Mouse (Mus musculus): ENCODE results near the gene Zbtb40. TPM values are rescaled to one million over a fixed set of nuclear protein-coding genes. Genes with fewer than 3 reads are reported as not detected.
A peak's percentile ranks its signal among the peaks of the same experiment; 100 is the strongest.

The Zbtb40 gene
- polyA plus RNA-seq, 1 experiment from 2014 or later = 4.4 TPM

DNA sequence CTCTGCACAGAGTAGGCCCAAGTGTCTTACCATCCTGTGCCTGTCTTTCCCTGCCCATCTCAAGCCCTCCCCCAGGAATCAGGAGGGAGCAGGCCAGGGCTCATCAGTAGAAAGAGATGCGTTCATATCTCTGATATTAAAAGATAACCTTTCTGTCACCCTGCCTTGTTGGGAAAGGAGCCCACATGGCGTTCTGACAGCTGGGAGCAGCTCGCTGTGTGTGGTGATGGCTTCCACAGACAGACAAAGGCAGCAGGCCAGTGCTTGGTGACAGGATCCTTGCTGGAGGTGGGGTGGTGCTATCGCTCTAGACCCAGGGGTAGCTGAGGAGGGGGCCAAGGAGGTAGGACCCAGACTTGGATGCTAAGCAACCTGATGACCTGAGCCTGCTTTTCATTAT lies 86.2 kb downstream of the Zbtb40 start:
- peaks cover 34% of the 10 kb centered on the region for H3K27me3 ChIP-seq (replicated peaks; ENCODE audit: control insufficient read depth, insufficient read depth, low read length)
- no peaks in the 10 kb centered on the region for H3K36me3 ChIP-seq (ENCODE audit: control insufficient read depth, insufficient read depth, low read length)
- peaks cover 31% of the 10 kb centered on the region for H3K4me1 ChIP-seq (replicated peaks; ENCODE audit: control insufficient read depth, insufficient read depth, low read length)
- no peak overlapping the region for H3K9ac ChIP-seq (ENCODE audit: low read length)
- no peak for DNase-seq (ENCODE audit: low spot score)
- no peak overlapping the region for H3K4me2 ChIP-seq (ENCODE audit: low read length)
- H3K27ac ChIP-seq (ENCODE audit: low read depth) = no peak overlapping the region
- no peaks in the 10 kb centered on the region for H3K9me3 ChIP-seq (ENCODE audit: control insufficient read depth, low read length)
- no peak overlapping the region for H3K4me3 ChIP-seq (ENCODE audit: low read depth, low read length)
- 63% methylated on average over 4 of the region's 4 CpGs for WGBS
- ATAC-seq (replicated peaks; ENCODE audit: low FRiP score, low TSS enrichment, low read depth) = no peak

DNA sequence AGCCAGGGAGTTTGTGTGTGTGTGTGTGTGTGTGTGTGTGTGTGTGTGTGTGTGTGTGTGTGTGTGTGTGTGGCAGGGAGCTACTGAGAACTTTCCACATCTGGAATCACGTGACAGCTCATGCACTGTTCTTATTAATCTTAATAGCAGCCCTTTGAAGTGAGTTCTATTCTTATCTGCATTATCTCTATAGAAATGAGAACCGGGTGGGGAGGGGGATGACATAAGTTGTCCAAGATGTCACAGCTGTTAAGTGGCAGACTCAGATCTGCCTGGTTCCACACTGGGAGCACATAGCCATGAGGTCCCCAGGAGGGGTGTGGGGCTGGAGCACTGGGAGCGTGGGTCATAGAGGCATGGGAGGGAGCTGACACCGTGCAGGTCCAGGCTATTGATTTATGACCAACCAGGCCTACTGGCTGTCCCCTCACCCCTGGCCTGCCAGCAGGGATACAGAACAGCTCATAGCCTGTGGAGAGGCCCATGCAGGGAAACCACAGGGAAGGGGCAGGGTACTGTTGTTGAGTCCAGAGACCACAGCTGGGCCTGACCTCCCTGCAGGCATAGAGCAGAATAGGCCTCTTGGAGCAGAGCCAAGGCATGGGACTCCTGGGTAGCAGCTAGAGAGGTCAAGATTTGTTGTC lies 86.8 kb downstream of the Zbtb40 start:
- Histone ChIP-seq H3K27me3 (replicated peaks; ENCODE audit: control insufficient read depth, insufficient read depth, low read length) (peaks cover 34% of the 10 kb centered on the region), H3K4me3 (ENCODE audit: low read depth, low read length) (no peak overlapping the region), H3K9me3 (ENCODE audit: control insufficient read depth, low read length) (no peaks in the 10 kb centered on the region), H3K4me1 (replicated peaks; ENCODE audit: control insufficient read depth, insufficient read depth, low read length) (peaks cover 31% of the 10 kb centered on the region), H3K4me2 (ENCODE audit: low read length) (no peak overlapping the region), H3K9ac (ENCODE audit: low read length) (no peak overlapping the region), H3K36me3 (ENCODE audit: control insufficient read depth, insufficient read depth, low read length) (no peaks in the 10 kb centered on the region), H3K27ac (ENCODE audit: low read depth) (no peak overlapping the region)
- no peak for DNase-seq (ENCODE audit: low spot score)
- no peak for ATAC-seq (replicated peaks; ENCODE audit: low FRiP score, low TSS enrichment, low read depth)
- 17% methylated on average over 4 of the region's 4 CpGs for WGBS

DNA sequence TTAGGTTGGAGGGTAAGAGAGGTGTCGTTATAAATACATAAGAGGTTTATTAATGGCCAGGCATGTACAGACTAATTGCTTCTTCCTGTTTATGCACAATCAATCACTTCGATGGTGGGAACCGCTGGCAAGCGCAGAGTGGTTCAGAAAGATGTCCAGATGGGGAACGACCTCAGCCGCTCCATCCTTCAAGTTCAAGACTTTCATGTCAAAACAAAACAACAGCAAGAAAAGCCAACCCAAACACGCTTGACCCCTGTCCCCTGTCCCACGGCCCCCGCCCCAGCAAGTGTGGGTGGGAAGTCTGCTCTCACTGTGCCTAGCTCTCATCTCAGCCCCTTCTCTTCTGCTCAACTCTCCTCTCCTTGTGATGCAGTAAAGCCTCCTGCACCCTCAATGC lies 88.0 kb downstream of the Zbtb40 start:
- Histone ChIP-seq H3K4me1 (replicated peaks; ENCODE audit: control insufficient read depth, insufficient read depth, low read length) (peaks cover 29% of the 10 kb centered on the region), H3K36me3 (ENCODE audit: control insufficient read depth, insufficient read depth, low read length) (no peaks in the 10 kb centered on the region), H3K4me2 (ENCODE audit: low read length) (no peak overlapping the region), H3K27ac (ENCODE audit: low read depth) (no peak overlapping the region), H3K27me3 (replicated peaks; ENCODE audit: control insufficient read depth, insufficient read depth, low read length) (peaks cover 42% of the 10 kb centered on the region), H3K9ac (ENCODE audit: low read length) (no peak overlapping the region), H3K9me3 (ENCODE audit: control insufficient read depth, low read length) (no peaks in the 10 kb centered on the region), H3K4me3 (ENCODE audit: low read depth, low read length) (no peak overlapping the region)
- no peak for DNase-seq (ENCODE audit: low spot score)
- 37% methylated on average over 9 of the region's 9 CpGs for WGBS
- no peak for ATAC-seq (replicated peaks; ENCODE audit: low FRiP score, low TSS enrichment, low read depth)

DNA sequence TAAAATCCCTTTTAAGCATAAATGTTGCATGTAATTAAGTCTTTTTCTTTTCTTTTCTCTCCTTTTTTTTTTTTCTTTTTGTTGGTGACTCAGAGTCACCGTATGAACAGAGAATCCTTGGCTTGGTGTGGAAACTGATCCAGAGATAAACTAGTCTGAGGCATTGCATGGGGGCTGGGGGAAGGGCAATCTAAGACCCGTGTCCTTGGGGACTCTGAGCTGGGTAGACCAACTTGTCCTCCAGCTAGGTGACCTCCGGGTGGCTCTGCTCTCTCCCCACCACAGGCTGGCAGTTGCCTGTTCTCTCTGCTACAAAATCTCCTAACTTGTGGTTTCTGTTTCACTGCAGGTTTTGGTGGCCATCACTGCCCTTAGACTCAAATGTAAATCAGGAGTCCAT lies 88.5 kb downstream of the Zbtb40 start:
- no peak for DNase-seq (ENCODE audit: low spot score)
- Histone ChIP-seq H3K9me3 (ENCODE audit: control insufficient read depth, low read length) (no peaks in the 10 kb centered on the region), H3K4me1 (replicated peaks; ENCODE audit: control insufficient read depth, insufficient read depth, low read length) (peaks cover 29% of the 10 kb centered on the region), H3K4me2 (ENCODE audit: low read length) (no peak overlapping the region), H3K36me3 (ENCODE audit: control insufficient read depth, insufficient read depth, low read length) (no peaks in the 10 kb centered on the region), H3K27ac (ENCODE audit: low read depth) (no peak overlapping the region), H3K27me3 (replicated peaks; ENCODE audit: control insufficient read depth, insufficient read depth, low read length) (peaks cover 48% of the 10 kb centered on the region), H3K4me3 (ENCODE audit: low read depth, low read length) (no peak overlapping the region), H3K9ac (ENCODE audit: low read length) (no peak overlapping the region)
- no peak for ATAC-seq (replicated peaks; ENCODE audit: low FRiP score, low TSS enrichment, low read depth)
- 34% methylated on average over 3 of the region's 3 CpGs for WGBS

DNA sequence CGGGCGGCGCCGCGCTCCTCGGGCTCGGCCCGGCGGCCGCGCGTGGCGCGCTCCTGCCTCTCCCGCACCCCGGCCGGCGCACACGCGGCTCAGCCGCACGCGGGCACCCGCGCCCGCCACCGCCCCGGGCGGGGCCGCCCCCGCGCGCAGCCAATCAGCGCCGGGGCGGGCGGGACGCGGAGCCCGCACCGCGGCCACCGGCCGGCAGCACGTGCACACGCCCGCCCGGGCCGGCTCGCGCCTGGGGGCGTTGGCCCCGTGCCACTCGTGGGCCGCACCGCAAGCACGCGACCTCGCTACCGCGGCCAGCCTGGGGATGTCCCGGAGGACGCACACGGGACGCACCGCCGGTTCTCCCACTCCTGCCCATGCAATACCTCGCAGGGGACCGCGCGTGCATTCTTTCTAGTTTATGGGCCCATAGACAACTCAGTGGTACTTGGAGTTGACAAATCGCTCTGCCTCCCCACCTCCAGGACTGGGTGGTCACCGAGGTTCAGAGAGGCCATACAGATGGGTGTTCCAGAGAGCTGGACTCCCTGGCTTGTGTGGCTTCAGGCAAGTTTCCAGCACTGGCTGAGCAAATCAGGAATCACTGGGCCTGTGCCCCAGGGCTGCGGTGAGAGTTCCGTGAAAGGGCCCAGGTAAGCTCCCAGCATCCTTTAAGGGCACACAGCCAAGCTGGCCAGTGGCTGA lies 91.7 kb downstream of the Zbtb40 start, which contains the start of gene Epha8:
Epha8 (minus strand) TSS at position 66 of the 696 bp plus-strand sequence.
- 2% methylated on average over 48 of the region's 75 CpGs for WGBS
- no peak within 1 kb of the TSS for H3K27ac ChIP-seq (ENCODE audit: low read depth)
- peaks cover 24% of the 10 kb centered on the region for H3K4me1 ChIP-seq (replicated peaks; ENCODE audit: control insufficient read depth, insufficient read depth, low read length)
- ATAC-seq (replicated peaks; ENCODE audit: low FRiP score, low TSS enrichment, low read depth) = no peak; the same call in 1 of the 2 replicates
- 0 out of 2 replicates have a peak within 1 kb of the TSS, but pooled peaks have one; percentile 10 for H3K9ac ChIP-seq (ENCODE audit: low read length)
- H3K4me3 ChIP-seq (ENCODE audit: low read depth, low read length) = peak within 1 kb of the TSS; percentile 38
- H3K27me3 ChIP-seq (replicated peaks; ENCODE audit: control insufficient read depth, insufficient read depth, low read length) = peaks cover 66% of the 10 kb centered on the region
- no peaks in the 10 kb centered on the region for H3K9me3 ChIP-seq (ENCODE audit: control insufficient read depth, low read length)
- no peak for DNase-seq (ENCODE audit: low spot score)
- H3K4me2 ChIP-seq (ENCODE audit: low read length) = peak within 1 kb of the TSS; percentile 92
- no peaks in the 10 kb centered on the region for H3K36me3 ChIP-seq (ENCODE audit: control insufficient read depth, insufficient read depth, low read length)

DNA sequence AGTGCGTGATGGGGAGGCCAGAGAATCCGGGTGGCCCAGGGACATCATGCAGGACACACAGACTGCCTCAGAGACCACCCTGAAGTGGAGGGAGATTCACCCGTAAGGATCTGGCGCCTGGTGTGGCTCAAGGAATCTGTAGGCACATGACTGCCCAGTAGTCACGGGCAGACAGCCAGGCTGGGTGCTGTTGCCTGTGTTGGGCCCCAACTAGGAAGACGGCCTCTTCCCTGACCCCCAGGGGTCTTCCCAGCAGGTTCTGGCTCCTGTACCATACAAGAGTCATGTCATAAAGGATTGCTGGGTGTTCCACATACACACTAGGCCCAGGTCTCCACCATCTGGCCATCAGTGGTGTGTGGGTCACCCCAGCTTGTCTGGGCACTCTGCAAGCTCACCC lies 94.0 kb downstream of the Zbtb40 start:
- no peak overlapping the region for H3K4me2 ChIP-seq (ENCODE audit: low read length)
- ATAC-seq (replicated peaks; ENCODE audit: low FRiP score, low TSS enrichment, low read depth) (no peak), DNase-seq (ENCODE audit: low spot score) (no peak)
- H3K27ac ChIP-seq (ENCODE audit: low read depth) = no peak overlapping the region
- peaks cover 62% of the 10 kb centered on the region for H3K27me3 ChIP-seq (replicated peaks; ENCODE audit: control insufficient read depth, insufficient read depth, low read length)
- peaks cover 17% of the 10 kb centered on the region; the same call in 1 of the 2 replicates for H3K4me1 ChIP-seq (replicated peaks; ENCODE audit: control insufficient read depth, insufficient read depth, low read length)
- 40% methylated on average over 6 of the region's 6 CpGs for WGBS
- H3K36me3 ChIP-seq (ENCODE audit: control insufficient read depth, insufficient read depth, low read length) = no peaks in the 10 kb centered on the region
- no peak overlapping the region for H3K4me3 ChIP-seq (ENCODE audit: low read depth, low read length)
- no peak overlapping the region for H3K9ac ChIP-seq (ENCODE audit: low read length)
- no peaks in the 10 kb centered on the region for H3K9me3 ChIP-seq (ENCODE audit: control insufficient read depth, low read length)

DNA sequence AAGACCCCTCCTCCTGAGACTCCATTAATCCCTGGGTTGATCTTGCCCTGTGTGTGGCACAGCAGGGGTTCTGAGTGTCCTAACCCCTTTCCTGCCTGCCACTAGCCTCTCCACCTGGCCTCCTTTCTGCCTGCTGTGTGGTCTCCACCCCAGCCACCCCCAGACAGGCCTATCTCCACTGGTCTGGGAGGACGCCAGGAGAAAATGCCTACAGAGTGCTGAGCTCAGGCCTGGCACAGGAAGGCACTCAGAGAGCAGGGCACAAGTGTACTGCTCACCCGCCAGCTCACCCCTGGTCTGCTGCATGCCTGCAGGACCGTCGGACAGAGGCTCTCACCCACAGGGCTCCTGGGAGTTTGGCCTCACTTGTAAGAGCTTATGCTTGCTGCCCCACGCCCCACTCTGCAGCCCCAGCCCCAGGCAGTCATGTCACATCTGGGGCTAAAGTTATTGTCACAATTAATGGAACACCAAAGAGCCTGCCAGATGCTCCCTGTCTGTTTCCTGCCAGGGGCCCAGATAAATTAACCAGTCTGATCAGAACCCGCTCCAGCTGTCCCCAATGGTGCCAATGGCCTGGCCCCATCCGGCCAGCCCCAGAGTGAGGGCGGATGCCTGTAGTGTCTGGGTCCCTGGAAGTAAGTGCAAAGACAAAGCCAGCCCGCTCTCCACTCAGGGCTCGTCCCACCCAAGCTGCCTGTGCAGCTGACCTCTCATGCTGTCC lies 99.2 kb downstream of the Zbtb40 start:
- no peak overlapping the region for H3K4me3 ChIP-seq (ENCODE audit: low read depth, low read length)
- no peak for DNase-seq (ENCODE audit: low spot score)

DNA sequence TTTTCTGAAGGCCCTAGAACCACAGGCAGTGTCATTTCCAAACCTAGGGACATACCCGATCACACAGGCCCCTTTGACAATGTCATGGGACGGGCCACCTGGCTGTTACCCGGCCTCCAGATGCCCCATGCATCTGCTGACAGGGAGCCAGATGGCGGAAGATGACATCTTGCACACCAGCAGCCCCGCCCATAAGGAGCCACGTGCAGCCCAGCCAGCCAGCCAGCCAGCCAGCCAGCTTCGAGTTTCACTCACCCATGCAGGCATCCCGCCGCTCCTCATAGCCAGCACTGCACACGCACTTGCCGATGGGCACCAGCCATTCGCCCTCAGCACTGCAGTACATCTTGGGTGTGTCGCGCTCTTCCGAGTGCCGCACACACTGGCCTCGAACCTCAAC lies 103.2 kb downstream of the Zbtb40 start:
- WGBS = 56% methylated on average over 17 of the region's 17 CpGs
- no peak for ATAC-seq (replicated peaks; ENCODE audit: low FRiP score, low TSS enrichment, low read depth)
- Histone ChIP-seq H3K36me3 (ENCODE audit: control insufficient read depth, insufficient read depth, low read length) (no peaks in the 10 kb centered on the region), H3K27me3 (replicated peaks; ENCODE audit: control insufficient read depth, insufficient read depth, low read length) (0 out of 2 replicates have a peak, but pooled peaks cover 7% of the 10 kb centered on the region), H3K27ac (ENCODE audit: low read depth) (no peak overlapping the region), H3K4me3 (ENCODE audit: low read depth, low read length) (no peak overlapping the region), H3K9me3 (ENCODE audit: control insufficient read depth, low read length) (no peaks in the 10 kb centered on the region), H3K4me2 (ENCODE audit: low read length) (no peak overlapping the region), H3K9ac (ENCODE audit: low read length) (no peak overlapping the region), H3K4me1 (replicated peaks; ENCODE audit: control insufficient read depth, insufficient read depth, low read length) (peaks cover 8% of the 10 kb centered on the region)
- no peak for DNase-seq (ENCODE audit: low spot score)

More for the DNA sequence above, 99.2 kb downstream of the Zbtb40 start:
- Histone ChIP-seq H3K9me3 (ENCODE audit: control insufficient read depth, low read length) (no peaks in the 10 kb centered on the region), H3K27me3 (replicated peaks; ENCODE audit: control insufficient read depth, insufficient read depth, low read length) (peaks cover 18% of the 10 kb centered on the region; the same call in 1 of the 2 replicates), H3K36me3 (ENCODE audit: control insufficient read depth, insufficient read depth, low read length) (no peaks in the 10 kb centered on the region), H3K9ac (ENCODE audit: low read length) (no peak overlapping the region), H3K4me2 (ENCODE audit: low read length) (no peak overlapping the region), H3K4me1 (replicated peaks; ENCODE audit: control insufficient read depth, insufficient read depth, low read length) (0 out of 2 replicates have a peak, but pooled peaks cover 3% of the 10 kb centered on the region), H3K27ac (ENCODE audit: low read depth) (no peak overlapping the region)
- no peak for ATAC-seq (replicated peaks; ENCODE audit: low FRiP score, low TSS enrichment, low read depth)
- 46% methylated on average over 10 of the region's 10 CpGs for WGBS

Measured in intestine, embryonic 14.5 days (tissue).